Mouse (Mus musculus): Measurements from ENCODE around the gene Aass.

DNA sequence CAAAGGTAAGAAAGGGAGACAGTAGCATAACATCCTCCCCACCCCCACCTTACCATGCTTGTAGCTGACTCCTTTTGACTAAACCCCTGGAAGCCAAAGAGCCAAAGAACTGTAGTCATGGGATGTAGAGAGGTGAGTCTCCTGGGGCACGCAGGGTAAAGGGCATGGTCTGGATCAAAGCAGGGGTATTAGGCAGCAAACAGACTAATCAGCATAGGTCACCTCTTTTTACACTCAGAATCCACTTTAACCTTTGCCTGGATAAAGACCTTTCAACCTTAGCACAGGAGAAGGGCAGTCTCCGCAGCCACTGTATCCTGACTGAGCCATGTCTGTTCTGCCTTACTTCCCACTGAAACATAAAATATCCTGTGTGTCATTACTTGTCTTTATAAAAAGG lies 14.4 kb upstream of the Aass start:
- TF ChIP-seq CHD2 (IDR thresholded peaks at IDR 0.05; ENCODE audit: low read depth, low read length) (no peak), ZNF384 (IDR thresholded peaks at IDR 0.05; ENCODE audit: low read depth, low read length) (no peak), HCFC1 (IDR thresholded peaks at IDR 0.05; ENCODE audit: borderline replicate concordance, insufficient read depth, low read length) (no peak)
